Mouse (Mus musculus) left cerebral cortex, postnatal 14 days (tissue): ENCODE measurements around the gene Alox12b. TPM values are rescaled to one million over a fixed set of nuclear protein-coding genes. Genes with fewer than 3 reads are reported as not detected.

Experiments used
- DNase-seq, 2 experiments: peaks; one replicate each; pipeline ENCODE4 v3.0.0; 2021 to 2022; ENCODE audit warnings: low spot score in 2 of 2, mixed read lengths in 1 of 2
- intact Hi-C: fragments of 180-260 bp; cut with DNase I; formaldehyde crosslinking; loops from one replicate; pipeline ENCODE4 v1.15.1; 2025
- total RNA-seq, 2 experiments: library from RNA; stranded (reverse); gene quantifications; 2 replicates each; pipeline ENCODE4 v1.2.3; 2021

Gene Alox12b
- total RNA-seq, 2 experiments from 2014 or later = 1.5 to 1.9 TPM

- intact Hi-C loops = no loop called here
- DNase-seq = no peak
Measured at GRCm38 (mm10) chr11:69151004-69151403, 5.8 kb upstream of the Alox12b start.

- intact Hi-C loops = no loop called here
- DNase-seq = no peak
Measured at GRCm38 (mm10) chr11:69153831-69154230, 3.0 kb upstream of the Alox12b start.

- intact Hi-C loops = no loop called here
- DNase-seq = peak in 1 of 2 experiments; percentile 71
Measured at GRCm38 (mm10) chr11:69155351-69155750, 1.4 kb upstream of the Alox12b start.

- intact Hi-C loops = no loop called here
- peak; percentile 52 to 62 for DNase-seq
Measured at GRCm38 (mm10) chr11:69169313-69169712, 12.5 kb downstream of the Alox12b start.

GRCm38 (mm10) chr11:69171626-69172025, 14.8 kb downstream of the Alox12b start:
- peak; percentile 60 to 67 for DNase-seq

GRCm38 (mm10) chr11:69172606-69173005, 15.8 kb downstream of the Alox12b start:
- DNase-seq = no peak

More at GRCm38 (mm10) chr11:69171626-69172025, 14.8 kb downstream of the Alox12b start:
- intact Hi-C loops = no loop called here

GRCm38 (mm10) chr11:69174722-69175121, 17.9 kb downstream of the Alox12b start:
- DNase-seq = no peak
- intact Hi-C loops = no loop called here

More at GRCm38 (mm10) chr11:69172606-69173005, 15.8 kb downstream of the Alox12b start:
- intact Hi-C loops = no loop called here

GRCm38 (mm10) chr11:69178525-69178924, 21.7 kb downstream of the Alox12b start:
- DNase-seq = no peak
- intact Hi-C loops = no loop called here

- intact Hi-C loops = no loop called here
Measured at GRCm38 (mm10) chr11:69179512-69179911, 22.7 kb downstream of the Alox12b start.

GRCm38 (mm10) chr11:69180120-69180519, 23.3 kb downstream of the Alox12b start:
- intact Hi-C loops = no loop called here
- no peak for DNase-seq

More at GRCm38 (mm10) chr11:69179512-69179911, 22.7 kb downstream of the Alox12b start:
- DNase-seq = no peak

GRCm38 (mm10) chr11:69185031-69185430, 28.2 kb downstream of the Alox12b start:
- no peak for DNase-seq
- intact Hi-C loops = no loop called here

- intact Hi-C loops = no loop called here
- DNase-seq = no peak
Measured at GRCm38 (mm10) chr11:69185936-69186335, 29.1 kb downstream of the Alox12b start.

- DNase-seq = peak; percentile 41 to 48
- intact Hi-C loops = loop anchor here (1.0 kb wide), 1 partner anchor 52 kb away; no protein-coding TSS in a partner anchor
Measured at GRCm38 (mm10) chr11:69192840-69193239, 36.1 kb downstream of the Alox12b start.

- DNase-seq = no peak
- intact Hi-C loops = loop anchor here (5.0 kb wide), 1 partner anchor 36 kb away; no protein-coding TSS in a partner anchor
Measured at GRCm38 (mm10) chr11:69196766-69197165, 40.0 kb downstream of the Alox12b start.

- intact Hi-C loops = loop anchor here (5.0 kb wide), 1 partner anchor 35 kb away; no protein-coding TSS in a partner anchor
- no peak for DNase-seq
Measured at GRCm38 (mm10) chr11:69197194-69197593, 40.4 kb downstream of the Alox12b start.

GRCm38 (mm10) chr11:69197743-69198142, 41.0 kb downstream of the Alox12b start, which contains the start of gene Alox8:
TSS of gene Alox8 (minus strand) at chr11:69197843.
- DNase-seq = no peak
- intact Hi-C loops = loop anchor here (5.0 kb wide), 1 partner anchor 35 kb away; no protein-coding TSS in a partner anchor

GRCm38 (mm10) chr11:69199251-69199650, 42.5 kb downstream of the Alox12b start:
- no peak for DNase-seq
- intact Hi-C loops = loop anchor here (5.0 kb wide), 1 partner anchor 33 kb away; no protein-coding TSS in a partner anchor

- no peak for DNase-seq
Measured at GRCm38 (mm10) chr11:69200231-69200630, 43.4 kb downstream of the Alox12b start.

GRCm38 (mm10) chr11:69202469-69203230, 45.9 kb downstream of the Alox12b start:
- no peak for DNase-seq
- intact Hi-C loops = no loop called here

More at GRCm38 (mm10) chr11:69200231-69200630, 43.4 kb downstream of the Alox12b start:
- intact Hi-C loops = no loop called here

- DNase-seq = peak; percentile 60 to 77
- intact Hi-C loops = no loop called here
Measured at GRCm38 (mm10) chr11:69211431-69211830, 54.6 kb downstream of the Alox12b start.

- intact Hi-C loops = no loop called here
- no peak for DNase-seq
Measured at GRCm38 (mm10) chr11:69217411-69217810, 60.6 kb downstream of the Alox12b start.
